8 mouse cellular contexts compared by ENCODE assay signal in the genomic region with DNA sequence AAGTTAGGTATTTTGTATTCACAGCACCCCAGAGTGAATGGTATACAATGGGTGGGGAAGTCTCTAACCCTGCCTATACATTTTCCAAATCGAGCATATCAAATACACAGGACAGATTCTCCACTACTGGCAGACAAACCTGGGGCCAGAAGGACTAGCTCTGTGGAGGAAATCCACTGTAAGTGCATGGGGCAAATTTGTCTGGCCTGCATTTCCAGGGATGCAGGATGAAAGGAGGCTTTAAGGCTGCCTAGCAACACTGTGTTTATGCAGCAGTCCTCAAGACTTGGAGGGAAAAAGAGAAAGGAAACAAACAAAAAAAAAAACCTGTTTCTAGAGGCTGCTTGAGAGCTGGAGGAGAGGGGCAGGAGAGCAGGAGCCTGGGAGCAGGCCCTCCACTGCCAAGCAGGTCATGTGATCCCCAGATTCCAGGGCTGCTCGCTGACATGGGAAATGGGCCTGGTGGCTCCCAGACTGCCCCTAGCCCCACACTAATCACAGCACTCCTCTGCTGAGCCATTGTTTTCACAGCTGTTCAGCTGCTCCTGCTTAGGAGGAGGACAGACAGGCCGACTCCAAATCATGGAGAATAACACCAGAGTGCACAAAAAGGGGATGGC.
DNase-seq lines count a peak whose midpoint lies in the region; ATAC-seq and TF ChIP-seq lines count a peak whose summit lies in the region.

No protein-coding gene starts in this region.

- peak; percentile 97 for ATAC-seq in forebrain, postnatal 0 days
- ATAC-seq in midbrain, embryonic 12.5 days (ENCODE audit: low FRiP score, low read depth), result peak; percentile 99

- peak overlapping the region; percentile 29; the same call in 1 of the 2 replicates for H3K27ac ChIP-seq in forebrain, postnatal 0 days (ENCODE audit: low read depth, low read length)
- peak overlapping the region; percentile 72 for H3K27ac ChIP-seq in midbrain, embryonic 12.5 days (replicated peaks)

- no peak overlapping the region for H3K4me3 ChIP-seq in forebrain, postnatal 0 days (ENCODE audit: low read depth, low read length)
- no peak overlapping the region for H3K4me3 ChIP-seq in midbrain, embryonic 12.5 days

- WGBS in forebrain, postnatal 0 days, result 8% methylated on average over 3 of the region's 3 CpGs
- 12% methylated on average over 3 of the region's 3 CpGs for WGBS in midbrain, embryonic 12.5 days

- no peaks in the 10 kb centered on the region for H3K27me3 ChIP-seq in forebrain, postnatal 0 days (ENCODE audit: insufficient read depth, low read length)
- no peaks in the 10 kb centered on the region for H3K27me3 ChIP-seq in midbrain, embryonic 12.5 days

- no peak overlapping the region for H3K4me2 ChIP-seq in forebrain, postnatal 0 days (ENCODE audit: low read depth)
- no peak overlapping the region for H3K4me2 ChIP-seq in midbrain, embryonic 12.5 days (replicated peaks)

- no peaks in the 10 kb centered on the region for H3K9me3 ChIP-seq in forebrain, postnatal 0 days (ENCODE audit: low read length)
- H3K9me3 ChIP-seq in midbrain, embryonic 12.5 days, result no peaks in the 10 kb centered on the region

- TF ChIP-seq CTCF in forebrain, postnatal 0 days (IDR thresholded peaks at IDR 0.05; ENCODE audit: low read depth), result no peak

- DNase-seq in layer of hippocampus, adult 11-12 months (ENCODE audit: low spot score), result peak; percentile 22
- no peak for DNase-seq in layer of hippocampus, adult 9-10 months (ENCODE audit: low spot score)
- peak; percentile 59 for DNase-seq in forebrain, postnatal 0 days
- DNase-seq in heart, postnatal 4 days, result peak; percentile 66
- peak; percentile 30 to 35 for DNase-seq in layer of hippocampus, postnatal 10 days (ENCODE audit: low spot score in 2 of 2)
- peak; percentile 4 for DNase-seq in telencephalon, adult 2 months (ENCODE audit: low read depth, low spot score)
- DNase-seq in adipocyte (ENCODE audit: low spot score), result no peak

- H3K4me1 ChIP-seq in forebrain, postnatal 0 days (ENCODE audit: insufficient read depth), result peaks cover 3% of the 10 kb centered on the region; the same call in 1 of the 2 replicates
- peaks cover 22% of the 10 kb centered on the region for H3K4me1 ChIP-seq in midbrain, embryonic 12.5 days

- H3K36me3 ChIP-seq in forebrain, postnatal 0 days (ENCODE audit: insufficient read depth), result no peaks in the 10 kb centered on the region
- no peaks in the 10 kb centered on the region for H3K36me3 ChIP-seq in midbrain, embryonic 12.5 days

- H3K9ac ChIP-seq in forebrain, postnatal 0 days, result no peak overlapping the region
- no peak overlapping the region for H3K9ac ChIP-seq in midbrain, embryonic 12.5 days (replicated peaks)

Comparison
In these comparisons a context has a peak if more than half of its experiments do, and no peak if none do; other contexts are left out.
1. DNase-seq: peak in layer of hippocampus, adult 11-12 months (single experiment), forebrain, postnatal 0 days (single experiment), heart, postnatal 4 days (single experiment), layer of hippocampus, postnatal 10 days (2 of 2) and telencephalon, adult 2 months (single experiment); none in layer of hippocampus, adult 9-10 months (single experiment) and adipocyte (single experiment).